Mouse (Mus musculus) E14TG2a.4 (cell line): ENCODE measurements around the gene Amy2a1.

ENCODE experiments used
- CTCF ChIP-seq: conservative IDR thresholded peaks from 2 replicates; pipeline ENCODE4 v1.5.1; 2014; ENCODE audit warnings: low read length
- NANOG ChIP-seq: IDR thresholded peaks from 2 replicates; pipeline ENCODE4 v1.6.1; 2014; ENCODE audit warnings: borderline replicate concordance, low read length, mixed read lengths

- no peak for TF ChIP-seq CTCF
- no peak for TF ChIP-seq NANOG
Observed at GRCm38 (mm10) chr3:113539692-113540091, 7.5 kb upstream of the Amy2a1 start.
